Mouse (Mus musculus): ENCODE measurements around the gene Vamp1. TPM values are rescaled to one million over a fixed set of nuclear protein-coding genes. Genes with fewer than 3 reads are reported as not detected.
"Not testable (repeated sequence)": the region's sequence is repeated elsewhere in the genome, so short reads cannot be mapped to it uniquely, and the experiment has no call there.

Vamp1 gene
- polyA plus RNA-seq, 1 experiment from 2014 or later: 3.3 TPM

DNA sequence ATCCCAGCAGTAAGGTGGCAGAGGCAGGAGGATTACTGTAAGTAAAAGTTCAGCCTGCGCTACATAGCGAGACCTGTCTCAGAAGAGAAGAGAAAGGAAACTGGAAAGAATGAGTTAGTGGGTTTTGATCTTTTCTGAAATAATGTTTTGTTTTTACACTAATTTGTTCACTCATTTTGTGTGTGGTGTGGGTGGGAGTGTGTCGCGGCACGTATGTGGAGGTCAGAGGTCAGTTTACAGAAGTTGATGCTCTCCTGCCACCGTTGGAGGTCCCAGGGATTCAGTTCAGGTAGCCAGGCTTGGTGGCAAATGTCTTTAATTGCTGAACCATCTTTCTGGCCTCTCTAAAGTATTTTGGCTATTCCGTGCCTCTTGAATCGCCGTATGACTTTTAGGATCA lies 48.9 kb downstream of the Vamp1 start:
- H3K36me3 ChIP-seq (ENCODE audit: control insufficient read depth, insufficient read depth, low read length): no peaks in the 10 kb centered on the region
- no peak for ATAC-seq (ENCODE audit: low FRiP score, low TSS enrichment)
- no peak overlapping the region for H3K27ac ChIP-seq (replicated peaks)
- no peaks in the 10 kb centered on the region for H3K9me3 ChIP-seq (ENCODE audit: control insufficient read depth, low read length)
- no peaks in the 10 kb centered on the region for H3K27me3 ChIP-seq (ENCODE audit: control insufficient read depth, insufficient read depth, low read length)
- H3K9ac ChIP-seq (ENCODE audit: low read length): no peak overlapping the region
- no peak overlapping the region for H3K4me2 ChIP-seq (replicated peaks; ENCODE audit: low read depth)
- no peak overlapping the region for H3K4me3 ChIP-seq (ENCODE audit: low read depth, low read length)
- H3K4me1 ChIP-seq (replicated peaks; ENCODE audit: control insufficient read depth, insufficient read depth): no peaks in the 10 kb centered on the region
- TF ChIP-seq CTCF (IDR thresholded peaks at IDR 0.05; ENCODE audit: low read depth) (no peak), EP300 (optimal IDR thresholded peaks at IDR 0.05) (no peak)
- WGBS: 74% methylated on average over 9 of the region's 9 CpGs
- DNase-seq (ENCODE audit: low spot score): no peak

GRCm38 (mm10) chr6:125265239-125265638 lies 49.9 kb downstream of the Vamp1 start:
- 35% methylated on average over 10 of the region's 10 CpGs for WGBS

DNA sequence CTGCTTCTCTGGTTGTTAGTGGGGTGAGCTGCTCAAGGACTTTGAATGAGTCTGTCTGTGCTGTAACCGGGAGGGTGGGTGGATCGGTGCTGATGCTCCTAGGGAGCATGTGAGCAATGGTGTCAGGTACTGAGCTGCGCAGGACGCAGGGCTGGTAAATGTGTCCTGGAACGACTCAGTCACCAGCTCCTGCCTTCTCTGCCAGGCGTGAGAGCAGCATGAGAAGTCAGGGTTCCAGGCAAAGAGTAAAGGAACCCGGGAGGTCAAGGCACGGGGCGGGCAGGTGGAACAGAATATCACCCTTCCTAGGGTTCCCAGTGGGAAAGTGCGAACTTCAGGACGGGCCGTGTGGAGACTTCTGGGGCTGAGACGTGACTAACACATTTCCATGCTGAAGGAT lies 50.7 kb downstream of the Vamp1 start:
- DNase-seq (ENCODE audit: low spot score) (no peak), ATAC-seq (ENCODE audit: low FRiP score, low TSS enrichment) (no peak)
- no peaks in the 10 kb centered on the region for H3K9me3 ChIP-seq (ENCODE audit: control insufficient read depth, low read length)
- no peaks in the 10 kb centered on the region for H3K4me1 ChIP-seq (replicated peaks; ENCODE audit: control insufficient read depth, insufficient read depth)
- WGBS: 67% methylated on average over 13 of the region's 13 CpGs
- no peaks in the 10 kb centered on the region for H3K36me3 ChIP-seq (ENCODE audit: control insufficient read depth, insufficient read depth, low read length)
- H3K27me3 ChIP-seq (ENCODE audit: control insufficient read depth, insufficient read depth, low read length): no peaks in the 10 kb centered on the region
- no peak overlapping the region for H3K27ac ChIP-seq (replicated peaks)
- H3K4me2 ChIP-seq (replicated peaks; ENCODE audit: low read depth): no peak overlapping the region
- TF ChIP-seq EP300 (optimal IDR thresholded peaks at IDR 0.05) (no peak), CTCF (IDR thresholded peaks at IDR 0.05; ENCODE audit: low read depth) (no peak)
- H3K4me3 ChIP-seq (ENCODE audit: low read depth, low read length): no peak overlapping the region
- H3K9ac ChIP-seq (ENCODE audit: low read length): no peak overlapping the region

More at GRCm38 (mm10) chr6:125265239-125265638, 49.9 kb downstream of the Vamp1 start:
- H3K27ac ChIP-seq (replicated peaks): no peak overlapping the region
- H3K27me3 ChIP-seq (ENCODE audit: control insufficient read depth, insufficient read depth, low read length): no peaks in the 10 kb centered on the region
- no peaks in the 10 kb centered on the region for H3K9me3 ChIP-seq (ENCODE audit: control insufficient read depth, low read length)
- no peak overlapping the region for H3K4me3 ChIP-seq (ENCODE audit: low read depth, low read length)
- no peaks in the 10 kb centered on the region for H3K4me1 ChIP-seq (replicated peaks; ENCODE audit: control insufficient read depth, insufficient read depth)
- no peak overlapping the region for H3K9ac ChIP-seq (ENCODE audit: low read length)
- TF ChIP-seq CTCF (IDR thresholded peaks at IDR 0.05; ENCODE audit: low read depth): no peak
- no peak for TF ChIP-seq EP300 (optimal IDR thresholded peaks at IDR 0.05)
- ATAC-seq (ENCODE audit: low FRiP score, low TSS enrichment): peak; percentile 83
- no peak overlapping the region for H3K4me2 ChIP-seq (replicated peaks; ENCODE audit: low read depth)
- H3K36me3 ChIP-seq (ENCODE audit: control insufficient read depth, insufficient read depth, low read length): no peaks in the 10 kb centered on the region
- DNase-seq (ENCODE audit: low spot score): no peak

GRCm38 (mm10) chr6:125266600-125266999 lies 51.2 kb downstream of the Vamp1 start:
- not testable (repeated sequence) for H3K36me3 ChIP-seq (ENCODE audit: control insufficient read depth, insufficient read depth, low read length); H3K27me3 ChIP-seq (ENCODE audit: control insufficient read depth, insufficient read depth, low read length); H3K4me1 ChIP-seq (replicated peaks; ENCODE audit: control insufficient read depth, insufficient read depth); ATAC-seq (ENCODE audit: low FRiP score, low TSS enrichment); H3K9me3 ChIP-seq (ENCODE audit: control insufficient read depth, low read length); H3K4me2 ChIP-seq (replicated peaks; ENCODE audit: low read depth); H3K9ac ChIP-seq (ENCODE audit: low read length); DNase-seq (ENCODE audit: low spot score); H3K4me3 ChIP-seq (ENCODE audit: low read depth, low read length); H3K27ac ChIP-seq (replicated peaks)
- 59% methylated on average over 6 of the region's 6 CpGs for WGBS

- no peak for ATAC-seq (ENCODE audit: low FRiP score, low TSS enrichment)
- Histone ChIP-seq H3K4me1 (replicated peaks; ENCODE audit: control insufficient read depth, insufficient read depth) (no peaks in the 10 kb centered on the region), H3K9me3 (ENCODE audit: control insufficient read depth, low read length) (no peaks in the 10 kb centered on the region), H3K4me2 (replicated peaks; ENCODE audit: low read depth) (no peak overlapping the region), H3K9ac (ENCODE audit: low read length) (no peak overlapping the region), H3K27ac (replicated peaks) (no peak overlapping the region), H3K4me3 (ENCODE audit: low read depth, low read length) (no peak overlapping the region), H3K36me3 (ENCODE audit: control insufficient read depth, insufficient read depth, low read length) (no peaks in the 10 kb centered on the region), H3K27me3 (ENCODE audit: control insufficient read depth, insufficient read depth, low read length) (no peaks in the 10 kb centered on the region)
- WGBS: 59% methylated on average over 3 of the region's 3 CpGs
- TF ChIP-seq CTCF (IDR thresholded peaks at IDR 0.05; ENCODE audit: low read depth) (no peak), EP300 (optimal IDR thresholded peaks at IDR 0.05) (no peak)
- DNase-seq (ENCODE audit: low spot score): no peak
These were observed 52.1 kb downstream of the Vamp1 start for GRCm38 (mm10) chr6:125267469-125267868.

DNA sequence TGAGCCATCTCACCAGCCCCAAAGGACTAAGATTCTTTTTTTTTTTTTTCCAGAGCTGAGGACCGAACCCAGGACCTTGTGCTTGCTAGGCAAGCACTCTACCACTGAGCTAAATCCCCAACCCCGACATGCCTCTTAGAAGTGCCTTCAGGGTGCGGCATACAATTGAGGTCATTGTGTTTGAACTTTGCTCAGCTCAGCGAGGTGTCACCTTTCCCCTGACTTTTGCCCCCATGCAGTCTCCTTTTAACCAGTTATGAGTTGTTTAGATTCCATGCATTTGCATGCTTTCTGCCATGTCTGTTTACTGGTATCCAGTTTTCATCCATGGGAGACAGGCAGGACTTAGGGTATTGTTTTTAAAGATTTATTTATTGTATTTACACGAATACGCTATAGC lies 53.4 kb downstream of the Vamp1 start:
- whole genome bisulfite sequencing: 46% methylated on average over 6 of the region's 6 CpGs
- DNase-seq (ENCODE audit: low spot score) (no peak), ATAC-seq (ENCODE audit: low FRiP score, low TSS enrichment) (no peak)

More for the DNA sequence above, 53.4 kb downstream of the Vamp1 start:
- Histone ChIP-seq H3K36me3 (ENCODE audit: control insufficient read depth, insufficient read depth, low read length) (no peaks in the 10 kb centered on the region), H3K4me1 (replicated peaks; ENCODE audit: control insufficient read depth, insufficient read depth) (no peaks in the 10 kb centered on the region), H3K9me3 (ENCODE audit: control insufficient read depth, low read length) (no peaks in the 10 kb centered on the region), H3K4me3 (ENCODE audit: low read depth, low read length) (no peak overlapping the region), H3K9ac (ENCODE audit: low read length) (no peak overlapping the region), H3K4me2 (replicated peaks; ENCODE audit: low read depth) (no peak overlapping the region), H3K27ac (replicated peaks) (no peak overlapping the region), H3K27me3 (ENCODE audit: control insufficient read depth, insufficient read depth, low read length) (no peaks in the 10 kb centered on the region)
- no peak for TF ChIP-seq CTCF (IDR thresholded peaks at IDR 0.05; ENCODE audit: low read depth)
- TF ChIP-seq EP300 (optimal IDR thresholded peaks at IDR 0.05): no peak
